Mouse (Mus musculus): ENCODE measurements around the gene Nubp2.
A peak's percentile ranks its signal among the peaks of the same experiment; 100 is the strongest.

The Nubp2 gene

DNA sequence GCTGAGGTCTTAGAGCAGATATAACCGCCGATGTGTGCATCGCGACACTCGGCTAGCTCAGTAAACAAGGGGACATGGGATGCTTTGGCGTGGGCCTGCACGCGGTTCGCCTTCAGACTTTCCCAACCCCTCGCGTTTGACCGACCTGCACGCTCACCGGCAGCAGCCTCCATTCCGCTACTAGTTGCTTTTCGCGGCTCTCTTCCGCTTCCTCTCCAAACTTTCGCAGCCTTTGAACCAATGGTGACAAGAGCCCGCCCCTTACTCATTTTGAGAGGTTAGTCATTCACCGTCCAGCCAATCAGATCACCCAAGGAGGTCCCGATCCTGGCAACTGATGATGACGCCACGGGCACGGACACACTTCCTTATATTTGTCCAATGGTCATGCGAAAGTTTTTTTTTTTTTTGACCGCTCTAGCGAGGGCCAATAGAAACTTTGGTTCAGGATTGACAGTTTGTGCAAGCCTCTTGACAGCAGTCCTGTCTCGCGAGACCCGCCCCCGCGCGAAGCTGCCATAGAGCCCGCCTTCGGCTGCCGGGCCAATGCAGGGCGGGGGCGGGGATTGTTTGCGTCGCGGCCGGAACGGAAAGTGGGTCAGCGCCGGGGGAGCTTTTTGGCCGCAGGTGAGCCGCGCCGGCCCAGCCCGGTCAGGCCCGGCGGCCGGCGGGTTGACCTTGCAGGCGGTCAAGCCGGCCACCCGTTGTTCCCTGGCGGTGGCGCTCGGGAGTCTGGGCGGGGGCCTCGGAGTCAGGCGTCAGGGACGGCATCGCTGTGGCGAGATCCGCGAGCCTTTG is at the start of gene Nubp2, which contains the start of gene Spsb3:
Gene Nubp2 (minus strand): TSS at position 216 of the 798 bp plus-strand sequence.
Gene Spsb3 (plus strand): TSS at position 510 of the 798 bp plus-strand sequence.
- DNase-seq (ENCODE audit: low spot score): peak; percentile 100

DNA sequence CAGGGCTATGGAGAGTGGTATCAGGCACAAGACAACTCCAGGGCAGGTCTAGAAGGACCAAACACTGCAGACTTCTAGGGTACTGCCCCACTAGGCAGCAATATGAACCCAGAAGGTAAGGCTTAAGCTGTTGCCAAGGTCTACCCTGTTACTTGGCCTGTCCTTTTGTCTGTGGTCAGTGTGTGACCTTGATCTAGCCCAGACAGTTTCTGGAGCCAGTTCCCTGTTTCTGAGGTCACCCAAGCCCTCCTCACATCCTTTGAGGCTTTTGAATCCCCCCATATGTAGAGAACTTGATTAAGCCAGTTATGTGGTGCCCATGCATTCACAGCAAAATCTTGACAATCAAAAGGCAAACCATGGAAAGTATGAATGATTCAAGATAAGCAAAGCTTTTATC is 49.5 kb upstream of the Nubp2 start:
- no peak for DNase-seq (ENCODE audit: low spot score)

DNA sequence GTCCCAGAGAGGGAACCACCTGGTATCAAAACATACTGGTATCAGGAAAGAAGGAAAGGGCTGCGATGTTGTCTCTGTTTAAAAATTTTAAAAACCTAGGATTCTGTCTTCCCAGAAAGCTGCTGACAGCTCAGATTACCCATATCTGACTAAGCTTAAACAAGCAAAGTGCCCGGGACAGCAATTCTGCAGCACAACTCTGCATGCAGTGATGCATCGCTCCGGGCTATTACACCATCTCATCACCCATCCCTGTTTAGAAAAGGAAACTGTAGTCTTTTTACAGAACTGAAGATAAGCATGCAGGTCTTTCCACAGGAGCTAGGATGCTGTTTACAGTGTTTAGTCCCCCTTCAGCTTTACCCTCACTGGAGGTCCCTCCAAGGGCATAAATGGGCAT is 48.8 kb upstream of the Nubp2 start:
- no peak for DNase-seq (ENCODE audit: low spot score)

DNA sequence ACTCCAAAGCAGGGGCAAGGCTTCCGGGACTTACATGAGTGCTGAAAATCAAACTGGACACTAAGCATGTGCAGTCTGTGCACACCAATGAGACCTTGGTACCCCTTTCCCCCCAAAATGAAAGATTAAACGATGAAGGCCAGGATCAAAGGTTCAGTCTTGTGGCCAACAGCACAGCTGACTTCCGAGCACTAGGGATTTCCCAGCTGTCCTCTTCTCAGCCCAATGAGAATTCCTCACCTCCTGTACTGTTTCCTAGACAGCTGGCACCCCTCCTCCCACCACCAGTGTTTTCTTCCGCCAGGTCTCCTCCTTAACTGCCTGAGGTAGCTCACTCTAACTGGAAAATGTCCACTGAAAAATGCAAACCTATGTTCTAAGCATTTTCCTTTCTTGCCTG is 47.0 kb upstream of the Nubp2 start:
- no peak for DNase-seq (ENCODE audit: low spot score)

DNA sequence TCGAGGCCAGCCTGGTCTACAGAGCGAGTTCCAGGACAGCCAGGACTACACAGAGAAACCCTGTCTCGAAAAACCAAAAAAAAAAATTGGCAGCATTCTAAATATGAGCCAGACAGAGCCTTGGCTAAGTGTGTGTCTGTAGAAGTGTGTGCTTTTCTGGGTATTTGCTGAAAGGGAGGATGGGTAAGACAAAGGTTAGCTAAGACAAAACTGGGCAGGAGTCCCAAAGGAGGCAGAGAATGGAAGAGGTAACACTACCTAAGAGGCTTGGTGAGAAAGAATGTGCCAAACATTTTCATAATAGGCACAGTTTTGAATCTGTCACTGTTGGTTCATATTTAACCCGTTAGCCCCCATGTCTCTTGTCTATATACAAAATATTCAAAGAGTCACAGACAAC is 46.3 kb upstream of the Nubp2 start:
- no peak for DNase-seq (ENCODE audit: low spot score)

DNA sequence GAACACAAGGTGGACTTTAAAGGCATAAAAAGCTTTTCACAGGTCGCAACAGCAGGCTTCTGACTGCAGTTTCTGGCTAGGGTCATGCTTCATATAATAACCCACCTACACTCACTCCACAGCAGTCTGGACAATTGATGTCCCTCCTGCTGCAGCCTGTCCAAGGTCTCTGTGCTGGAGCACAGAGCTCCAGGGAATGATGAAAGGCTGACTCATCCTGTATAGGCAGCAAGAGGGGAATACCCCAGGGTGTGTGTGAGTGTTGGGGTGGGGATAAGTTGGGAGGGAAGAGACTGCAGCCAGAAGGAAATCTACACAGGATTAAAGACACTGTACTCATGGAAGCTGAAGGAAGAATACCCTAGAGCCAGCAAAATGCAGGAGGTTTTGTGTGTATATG is 43.4 kb upstream of the Nubp2 start:
- no peak for DNase-seq (ENCODE audit: low spot score)

DNA sequence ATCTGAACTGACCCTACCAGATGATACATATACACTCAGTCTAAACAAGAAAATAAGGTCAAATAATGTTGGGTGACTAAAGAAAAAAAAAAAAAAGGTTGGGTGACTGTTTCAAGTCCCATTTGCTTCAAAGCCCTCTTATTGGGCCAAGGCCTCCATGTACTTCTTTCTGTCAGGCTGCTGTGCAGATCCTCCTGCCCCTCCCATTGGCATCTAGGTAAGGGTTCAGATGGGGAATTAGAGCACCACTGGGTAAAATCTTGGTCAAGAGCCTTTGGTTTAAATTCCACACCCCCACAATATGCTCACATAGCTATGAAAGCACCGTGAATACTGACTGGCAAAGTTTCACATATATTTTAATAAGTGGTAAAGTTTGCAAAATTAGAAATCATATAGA is 37.1 kb upstream of the Nubp2 start:
- no peak for DNase-seq (ENCODE audit: low spot score)

DNA sequence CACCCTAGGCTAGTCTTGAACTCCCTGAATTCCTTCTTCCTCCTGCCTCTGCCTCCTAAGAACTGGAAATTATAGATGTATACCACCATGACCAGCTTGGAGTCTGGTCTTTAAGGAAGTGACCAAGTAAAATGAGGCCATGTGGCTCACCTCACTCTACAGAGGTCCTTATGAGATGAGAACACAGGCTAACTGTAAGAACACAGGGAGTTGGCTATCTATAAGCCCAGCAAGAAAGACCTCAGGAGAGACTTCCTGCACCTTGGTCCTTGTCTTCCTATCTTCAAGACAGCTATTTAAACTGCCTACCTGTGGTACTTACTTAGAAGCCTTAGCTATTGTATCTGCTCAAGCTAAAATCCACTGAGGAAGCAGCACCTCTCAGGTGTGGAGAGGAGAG is 27.8 kb upstream of the Nubp2 start:
- no peak for DNase-seq (ENCODE audit: low spot score)

DNA sequence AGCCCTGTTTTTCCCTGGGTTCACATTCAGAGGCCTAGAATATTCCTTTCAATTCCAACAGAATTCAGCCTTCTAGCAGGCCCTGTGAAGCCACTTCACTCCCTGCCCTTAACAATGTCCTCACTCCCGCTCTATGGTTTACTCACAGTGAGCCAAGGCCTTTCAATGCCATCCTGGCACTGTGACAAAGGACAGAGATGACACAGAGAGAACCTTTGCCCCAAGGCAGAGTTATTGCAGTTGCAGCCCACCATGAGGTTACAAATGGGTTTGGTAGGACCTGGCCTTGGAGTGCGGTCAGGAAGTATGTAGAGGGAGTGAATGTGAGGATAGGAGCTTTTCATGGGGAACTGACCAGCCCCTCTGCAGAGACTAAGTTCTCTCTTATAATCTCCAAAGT is 21.4 kb upstream of the Nubp2 start:
- DNase-seq (ENCODE audit: low spot score): no peak

DNA sequence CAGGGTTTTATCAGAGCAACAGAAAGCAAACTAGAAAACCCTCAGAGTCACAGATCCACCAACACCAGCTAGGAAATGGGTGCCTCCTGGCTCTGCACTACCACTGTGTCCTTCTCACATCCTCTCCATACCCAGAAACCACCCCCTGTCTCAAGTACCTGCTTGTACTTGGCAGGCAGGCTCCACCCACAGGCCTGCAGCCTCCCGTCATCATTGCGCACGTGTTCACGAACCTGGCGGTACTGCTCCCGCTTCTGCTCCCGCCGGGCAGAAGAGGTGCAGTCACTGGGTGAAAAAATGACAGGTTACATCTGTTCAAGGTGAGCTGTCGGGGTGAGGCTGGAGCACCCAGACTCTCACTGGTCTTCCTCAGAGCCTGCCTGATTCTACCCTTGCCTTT is 17.6 kb upstream of the Nubp2 start:
- DNase-seq (ENCODE audit: low spot score): no peak

DNA sequence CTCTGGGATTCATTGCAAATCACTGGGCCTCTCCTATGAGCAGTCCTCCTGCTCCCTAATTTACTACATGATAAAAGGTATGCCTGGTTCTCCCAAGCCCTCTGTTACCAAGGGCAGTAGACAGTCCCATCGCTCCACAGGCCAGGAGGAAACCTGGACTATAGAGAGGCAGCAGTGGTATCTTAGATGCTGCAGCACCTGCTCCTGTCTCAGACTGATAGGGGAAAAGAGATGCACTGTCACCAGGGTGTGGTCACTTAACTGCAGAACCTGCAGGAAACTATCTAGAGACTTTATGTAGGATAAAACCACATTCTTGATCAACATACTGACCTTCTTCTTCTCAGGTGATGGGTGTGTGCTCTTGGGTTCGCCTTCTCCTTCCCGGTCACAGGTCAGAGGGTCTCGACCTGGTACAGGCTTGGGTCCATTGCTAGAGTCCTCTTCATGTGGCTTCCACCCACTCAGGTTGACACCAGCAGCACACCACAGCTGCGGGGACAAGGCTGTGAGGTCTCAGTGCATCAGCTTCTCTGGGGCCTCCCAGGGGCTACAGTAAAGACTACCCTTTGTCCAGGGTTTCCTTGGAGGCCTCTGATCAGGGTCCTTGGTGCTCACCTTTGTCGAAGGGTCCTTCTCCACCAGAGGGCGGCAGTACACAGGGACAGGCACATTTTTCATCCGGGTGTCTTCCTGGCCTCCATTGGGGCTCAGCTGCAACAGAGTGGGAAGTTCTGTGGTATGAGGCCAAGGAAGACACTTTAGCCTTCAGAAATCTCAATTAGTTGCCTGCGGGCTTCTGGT is 16.7 kb upstream of the Nubp2 start:
- no peak for DNase-seq (ENCODE audit: low spot score)

DNA sequence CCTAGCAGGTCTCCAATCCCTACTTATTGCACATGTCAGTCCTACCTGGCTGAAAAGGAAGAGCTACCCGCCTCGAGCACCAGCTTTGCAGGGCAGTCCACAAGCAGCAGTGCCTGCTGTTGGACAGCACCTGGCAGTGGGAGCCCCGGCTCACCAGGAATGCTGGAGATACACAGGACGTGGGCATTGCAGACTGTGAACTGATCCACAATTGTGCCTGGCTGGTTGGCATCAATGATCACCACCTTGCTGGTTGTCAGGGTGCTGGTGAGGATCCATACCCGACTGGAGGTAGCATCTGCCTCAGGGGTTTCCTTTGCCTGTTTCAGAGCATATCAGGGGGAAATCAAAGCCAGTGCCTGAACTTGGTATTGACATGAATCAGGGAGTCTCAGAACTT is 16.0 kb upstream of the Nubp2 start:
- no peak for DNase-seq (ENCODE audit: low spot score)

DNA sequence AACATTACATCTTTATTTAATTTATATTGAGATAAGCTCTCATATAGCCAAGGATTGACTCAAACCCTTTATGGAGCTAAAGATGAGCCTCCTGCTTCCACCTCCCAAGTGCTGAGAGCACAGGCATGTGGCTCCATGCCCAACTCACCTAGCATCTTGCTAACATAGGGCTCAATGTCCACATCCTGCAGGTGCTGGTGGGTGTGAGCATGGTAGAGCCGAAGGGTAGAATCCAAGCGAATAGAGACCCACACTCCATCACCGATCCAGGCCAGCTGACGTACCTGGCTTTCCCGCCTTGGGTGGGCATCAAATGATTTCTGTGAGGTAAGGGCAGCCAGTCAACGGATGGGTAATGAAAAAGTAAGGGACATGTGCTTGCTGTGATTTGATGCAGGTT is 13.9 kb upstream of the Nubp2 start:
- no peak for DNase-seq (ENCODE audit: low spot score)

DNA sequence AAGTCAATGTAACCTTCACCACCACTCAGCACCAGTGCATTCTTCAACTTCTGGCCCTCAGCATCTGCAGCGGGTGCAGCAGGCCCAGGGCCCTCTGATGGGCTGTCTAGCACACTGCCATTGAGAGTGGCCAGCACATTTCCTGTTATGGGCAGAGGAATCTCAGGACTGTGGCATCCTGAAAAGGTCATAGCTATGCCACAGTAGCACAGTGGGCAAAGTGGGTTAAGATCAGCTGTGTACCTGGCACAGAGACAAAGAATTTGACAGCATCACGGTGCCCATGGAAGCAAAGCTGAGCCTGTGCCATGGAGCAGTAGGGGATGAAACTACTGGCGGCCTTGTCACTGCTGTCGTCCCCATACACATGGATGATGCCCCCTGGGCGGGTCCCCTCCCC is 13.0 kb upstream of the Nubp2 start:
- no peak for DNase-seq (ENCODE audit: low spot score)

DNA sequence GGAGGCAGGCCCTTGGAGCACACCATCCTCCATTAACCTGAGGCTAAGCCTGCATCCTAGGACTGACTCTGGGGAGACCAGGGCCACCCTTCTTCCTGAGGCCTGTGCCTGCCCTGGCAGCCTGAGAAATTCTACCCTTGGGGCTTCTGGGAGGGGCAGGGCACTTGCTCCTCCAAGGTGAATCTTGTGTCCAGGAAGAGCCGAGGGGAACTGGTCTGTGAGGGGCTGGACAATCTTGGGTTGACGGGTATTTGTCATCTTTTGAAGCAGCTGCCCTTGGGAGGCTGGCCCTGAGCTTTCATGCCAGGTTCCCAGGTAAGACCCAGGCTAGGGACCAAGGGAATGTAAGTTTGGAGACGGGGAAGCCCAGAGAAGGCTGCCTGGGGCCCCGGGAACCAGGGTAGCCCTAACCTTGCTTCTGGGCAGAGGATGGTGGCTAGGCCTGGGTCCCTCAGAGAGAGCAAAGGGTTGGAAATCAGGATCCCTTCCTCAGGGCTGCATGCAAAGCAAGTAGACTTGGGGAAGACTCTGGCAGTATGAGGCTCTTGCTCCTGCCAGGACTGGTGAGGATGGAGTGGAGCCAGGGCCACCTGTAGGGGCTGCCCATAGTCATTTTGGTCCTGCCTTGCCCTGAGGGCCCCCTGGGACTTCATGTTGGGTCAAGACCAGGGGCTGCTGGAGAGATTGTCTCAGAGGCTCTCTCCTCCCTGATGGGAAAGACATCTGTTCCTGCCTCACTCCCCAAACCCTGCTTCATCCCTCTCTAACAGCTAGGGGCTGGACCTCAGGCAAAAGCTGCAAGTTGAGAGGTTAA is 12.1 kb upstream of the Nubp2 start:
- no peak for DNase-seq (ENCODE audit: low spot score)

DNA sequence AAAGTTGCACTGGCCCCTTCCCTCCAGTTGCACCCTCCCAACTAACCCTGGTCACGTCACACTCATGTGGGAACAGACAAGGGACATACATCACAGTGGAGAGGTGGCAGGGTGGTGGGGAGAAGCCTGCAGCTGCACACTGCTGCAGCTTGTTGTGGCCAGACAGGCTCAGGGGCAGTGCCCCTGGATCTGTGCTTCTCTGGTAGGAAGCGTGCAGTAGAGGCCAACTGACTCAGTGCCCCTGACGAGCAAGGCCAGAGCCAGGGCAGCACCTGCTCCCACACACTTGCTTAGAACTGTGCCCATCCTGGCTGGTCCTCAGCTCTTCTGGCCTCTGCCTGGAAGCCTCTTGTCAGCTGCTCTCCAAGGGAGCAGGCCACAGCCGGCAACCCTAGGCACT is 11.5 kb upstream of the Nubp2 start:
- no peak for DNase-seq (ENCODE audit: low spot score)

DNA sequence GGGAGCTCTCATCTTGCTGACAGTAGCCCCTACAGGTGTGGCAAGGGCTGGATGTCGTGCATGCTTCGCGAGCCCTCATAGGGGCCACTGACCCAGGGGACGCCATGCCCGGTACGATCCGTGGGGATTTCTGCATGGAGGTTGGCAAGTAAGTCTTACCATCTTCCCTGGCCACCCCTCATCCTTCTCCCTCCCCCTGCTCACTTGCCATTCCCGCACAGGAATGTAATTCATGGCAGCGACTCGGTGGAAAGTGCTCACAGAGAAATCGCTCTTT is 10.8 kb upstream of the Nubp2 start:
- DNase-seq (ENCODE audit: low spot score): no peak

DNA sequence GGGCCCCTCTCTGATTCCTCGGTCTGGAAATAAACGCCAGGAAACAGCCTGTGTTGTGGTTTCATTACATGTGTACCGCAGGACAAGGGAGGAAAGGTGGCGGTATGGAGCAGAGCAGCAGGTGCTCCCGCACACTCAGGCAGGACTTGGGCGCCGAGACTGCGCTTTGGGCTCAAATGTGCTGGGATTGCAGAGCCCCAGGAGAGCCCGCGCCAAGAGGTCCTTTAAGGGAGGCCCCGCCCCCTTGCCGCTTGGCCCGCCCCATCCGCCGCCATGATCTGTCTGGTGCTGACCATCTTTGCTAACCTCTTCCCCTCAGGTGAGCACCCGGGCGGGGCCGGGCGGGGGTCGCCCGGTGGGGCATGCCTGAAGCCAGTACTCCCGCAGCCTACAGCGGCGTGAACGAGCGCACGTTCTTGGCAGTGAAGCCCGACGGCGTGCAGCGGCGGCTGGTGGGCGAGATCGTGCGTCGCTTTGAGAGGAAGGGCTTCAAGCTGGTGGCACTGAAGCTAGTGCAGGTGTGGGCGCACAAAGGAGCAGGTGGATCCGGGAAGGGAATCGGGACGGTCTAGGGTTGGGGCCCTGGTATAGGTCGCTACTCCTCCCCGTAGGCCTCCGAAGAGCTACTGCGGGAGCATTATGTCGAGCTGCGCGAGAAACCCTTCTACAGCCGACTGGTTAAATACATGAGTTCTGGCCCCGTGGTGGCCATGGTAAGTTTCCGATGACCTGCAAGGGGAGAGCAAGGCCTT is 10.3 kb upstream of the Nubp2 start, which contains the start of gene Nme3:
Gene Nme3 (plus strand): TSS at position 260 of the 752 bp plus-strand sequence.
- DNase-seq (ENCODE audit: low spot score): peak; percentile 68

DNA sequence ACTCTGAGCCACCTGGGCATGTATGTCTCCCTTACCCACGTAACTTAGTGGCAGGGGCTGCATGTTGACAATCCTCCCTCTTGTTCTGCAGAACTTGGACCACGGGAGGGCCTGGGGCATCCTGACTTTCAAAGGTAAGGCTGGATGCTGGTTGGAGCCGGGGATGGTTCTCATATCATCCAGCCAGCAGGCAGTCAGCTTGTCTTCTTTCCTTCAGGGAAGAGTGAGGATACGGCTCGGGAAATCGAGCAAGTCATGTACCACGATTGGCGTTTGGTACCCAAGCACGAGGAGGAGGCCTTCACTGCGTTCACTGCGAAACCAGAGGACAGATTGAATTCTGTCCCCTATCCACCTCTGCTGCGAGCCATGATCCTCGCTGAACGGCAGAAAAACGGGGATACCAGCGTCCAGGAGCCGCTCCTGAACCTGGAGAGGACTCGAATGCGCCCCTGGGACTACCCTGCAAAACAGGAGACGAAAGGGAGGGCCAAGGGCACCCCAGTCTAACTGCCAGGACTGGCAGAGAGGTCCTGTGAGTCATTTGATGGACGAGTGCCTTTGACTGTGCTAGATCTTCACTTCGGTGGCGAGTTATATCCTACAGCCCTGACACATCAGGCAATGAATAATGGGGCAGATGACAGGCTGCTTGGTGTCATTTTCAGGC is 9.6 kb upstream of the Nubp2 start:
- no peak for DNase-seq (ENCODE audit: low spot score)

DNA sequence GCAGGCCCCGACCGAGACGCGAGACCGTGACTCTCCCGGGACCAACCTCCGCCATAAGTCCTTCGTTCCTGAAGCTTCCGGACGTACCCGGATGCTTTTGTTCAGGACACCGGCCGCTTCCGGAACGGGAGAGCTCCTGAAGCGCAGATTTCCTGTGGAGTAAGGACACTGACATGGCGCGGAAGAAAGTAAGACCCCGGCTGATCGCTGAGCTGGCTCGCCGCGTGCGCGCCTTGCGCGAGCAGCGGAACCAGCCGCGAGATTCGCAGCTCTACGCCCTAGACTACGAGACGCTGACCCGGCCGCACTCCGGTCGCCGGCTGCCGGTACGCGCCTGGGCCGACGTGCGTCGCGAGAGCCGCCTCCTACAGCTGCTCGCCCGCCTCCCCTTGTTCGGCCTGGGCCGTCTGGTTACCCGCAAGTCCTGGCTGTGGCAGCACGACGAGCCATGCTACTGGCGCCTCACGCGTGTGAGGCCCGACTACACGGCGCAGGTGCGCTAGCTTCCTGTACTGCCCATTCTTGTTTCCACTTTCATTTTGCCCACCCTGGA is 8.9 kb upstream of the Nubp2 start, which contains the start of the genes Eme2 and Mrps34:
Gene Eme2 (minus strand): TSS at position 93 of the 553 bp plus-strand sequence.
Gene Mrps34 (plus strand): TSS at position 122 of the 553 bp plus-strand sequence.
- peak; percentile 85 for DNase-seq (ENCODE audit: low spot score)
